In genomic region chr13:45902457-45902856, GRCm38 (mm10) we compare ENCODE assay signal across 25 mouse cellular contexts.
"Had no signal": no experiment of that assay in that cellular context is flagged by ENCODE, and none has a peak within 500 bp of the region (broad histone marks: within the 10 kb centered on the region; RNA-seq: fewer than 3 reads in every experiment).

No protein-coding gene starts in this region.

- H3K27me3 ChIP-seq: heart, embryonic 13.5 days; heart, embryonic 15.5 days; hindbrain, embryonic 12.5 days; intestine, embryonic 15.5 days; kidney, embryonic 15.5 days; limb, embryonic 13.5 days; limb, embryonic 15.5 days; liver, embryonic 13.5 days had no signal

- H3K9me3 ChIP-seq: heart, embryonic 13.5 days; heart, embryonic 15.5 days; hindbrain, embryonic 10.5 days; hindbrain, embryonic 12.5 days; intestine, embryonic 15.5 days; kidney, embryonic 15.5 days; limb, embryonic 13.5 days; limb, embryonic 15.5 days; liver, embryonic 13.5 days had no signal

- DNase-seq: gastrocnemius, adult 2 months; gastrocnemius, postnatal 10 days; gastrocnemius, postnatal 25 days; heart, adult 2 months; heart, postnatal 14 days; heart, postnatal 36 days; kidney, adult 11 months; kidney, adult 2 months; kidney, adult 9 months; kidney, postnatal 14 days; kidney, postnatal 36 days; left cerebral cortex, postnatal 4 days; liver, embryonic 13.5 days had no signal

- H3K36me3 ChIP-seq: heart, embryonic 15.5 days; hindbrain, embryonic 10.5 days; hindbrain, embryonic 12.5 days; intestine, embryonic 15.5 days; kidney, embryonic 15.5 days; limb, embryonic 13.5 days; limb, embryonic 15.5 days; liver, embryonic 13.5 days had no signal

- H3K27ac ChIP-seq: gastrocnemius, adult 2 months; heart, adult 2 months; heart, embryonic 13.5 days; heart, embryonic 15.5 days; hindbrain, embryonic 10.5 days; hindbrain, embryonic 12.5 days; hindbrain, embryonic 14.5 days; intestine, embryonic 15.5 days; kidney, embryonic 15.5 days; kidney, postnatal 0 days; limb, embryonic 13.5 days; limb, embryonic 15.5 days had no signal

- ATAC-seq: hindbrain, embryonic 16.5 days; inflammation-experienced regulatory T-cells, adult 6 months; intestine, embryonic 15.5 days had no signal

- H3K4me3 ChIP-seq: gastrocnemius, adult 2 months; heart, adult 2 months; heart, embryonic 13.5 days; heart, embryonic 15.5 days; hindbrain, embryonic 10.5 days; hindbrain, embryonic 12.5 days; intestine, embryonic 15.5 days; kidney, embryonic 15.5 days; limb, embryonic 13.5 days; limb, embryonic 15.5 days; liver, embryonic 13.5 days had no signal
